Mouse (Mus musculus): ENCODE measurements at regions not wholly inside any gene's neighbourhood (a gene's known extent, or its start where the extent isn't known, plus 50 kb on each side); places are given as distances from the start of the nearest gene placed in this dataset.

GRCm38 (mm10) chr1:88957061-88957460 lies 113.2 kb upstream of the Sh3bp4 start:
- ATAC-seq (replicated peaks; ENCODE audit: poor library complexity) = no peak

GRCm38 (mm10) chr1:88959715-88960114 lies 110.5 kb upstream of the Sh3bp4 start:
- no peak for ATAC-seq (replicated peaks; ENCODE audit: poor library complexity)

- ATAC-seq (replicated peaks; ENCODE audit: poor library complexity) = no peak
Measured at GRCm38 (mm10) chr1:88960142-88960541, 110.1 kb upstream of the Sh3bp4 start.

GRCm38 (mm10) chr1:88964045-88964747 lies 106.0 kb upstream of the Sh3bp4 start:
- ATAC-seq (replicated peaks; ENCODE audit: poor library complexity) = no peak

DNA sequence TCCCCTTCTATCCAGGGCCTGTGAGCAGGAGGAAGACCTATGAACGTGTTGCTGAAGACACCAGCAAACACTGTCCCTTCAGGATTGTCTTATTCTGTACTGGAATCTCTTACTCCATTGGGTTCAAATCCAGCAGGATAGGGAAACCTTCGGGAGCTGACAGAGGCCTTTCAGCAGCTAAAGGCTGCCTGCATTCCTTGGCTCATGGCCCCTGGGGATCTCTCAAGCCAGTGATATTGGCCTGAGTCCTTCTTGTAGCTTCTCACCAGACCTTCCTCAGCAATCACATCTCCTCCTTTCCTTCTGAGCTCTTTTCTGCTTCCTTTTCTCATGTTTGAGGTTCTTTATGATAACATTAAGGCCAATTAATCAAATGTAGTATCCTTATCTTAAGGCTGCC lies 103.8 kb upstream of the Sh3bp4 start:
- no peak for ATAC-seq (replicated peaks; ENCODE audit: poor library complexity)

DNA sequence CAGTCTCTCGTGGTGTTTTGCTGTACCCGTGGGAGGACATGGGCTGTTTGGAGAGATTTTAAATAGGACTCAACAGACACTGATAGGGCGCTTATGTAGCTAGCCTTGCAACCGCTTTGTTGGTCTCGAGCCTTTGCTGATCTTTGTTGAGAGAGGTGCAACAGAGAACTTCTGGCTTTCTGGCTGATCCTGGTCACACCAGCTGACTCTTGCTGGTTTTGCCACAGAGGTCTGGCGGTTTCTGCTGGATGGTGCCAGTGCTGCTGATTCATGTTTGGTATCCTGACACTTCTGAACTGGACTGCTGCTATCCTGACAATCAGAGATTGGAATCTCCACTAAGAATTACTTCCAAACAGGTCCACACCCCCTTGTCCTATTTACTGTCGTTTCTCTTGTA lies 102.1 kb upstream of the Sh3bp4 start:
- no peak for ATAC-seq (replicated peaks; ENCODE audit: poor library complexity)

GRCm38 (mm10) chr1:88969016-88969415 lies 101.2 kb upstream of the Sh3bp4 start:
- no peak for ATAC-seq (replicated peaks; ENCODE audit: poor library complexity)

DNA sequence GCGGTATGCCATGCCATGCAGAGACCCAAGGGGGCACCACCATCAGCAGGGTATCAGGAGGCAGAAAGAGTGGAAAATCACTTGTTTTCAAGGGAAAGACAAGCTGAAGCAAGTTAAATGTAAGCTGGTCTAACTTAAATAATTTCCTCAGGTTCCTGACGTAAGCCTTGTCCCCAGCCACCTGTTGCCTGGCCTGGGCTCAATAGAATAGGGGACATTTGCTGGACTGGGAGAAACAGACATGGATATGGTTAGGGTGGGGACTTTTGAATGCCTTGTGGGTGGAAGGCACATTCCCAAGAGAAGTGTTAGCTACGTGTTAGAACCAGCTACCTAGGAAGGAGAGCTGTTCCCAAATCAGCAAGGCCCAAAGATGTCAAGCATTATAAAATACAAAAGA lies 100.6 kb upstream of the Sh3bp4 start:
- no peak for ATAC-seq (replicated peaks; ENCODE audit: poor library complexity)

- no peak for ATAC-seq (replicated peaks; ENCODE audit: poor library complexity)
Measured at GRCm38 (mm10) chr1:88976101-88976500, 94.1 kb upstream of the Sh3bp4 start.

GRCm38 (mm10) chr1:88988011-88988695 lies 82.1 kb upstream of the Sh3bp4 start:
- no peak for ATAC-seq (replicated peaks; ENCODE audit: poor library complexity)

DNA sequence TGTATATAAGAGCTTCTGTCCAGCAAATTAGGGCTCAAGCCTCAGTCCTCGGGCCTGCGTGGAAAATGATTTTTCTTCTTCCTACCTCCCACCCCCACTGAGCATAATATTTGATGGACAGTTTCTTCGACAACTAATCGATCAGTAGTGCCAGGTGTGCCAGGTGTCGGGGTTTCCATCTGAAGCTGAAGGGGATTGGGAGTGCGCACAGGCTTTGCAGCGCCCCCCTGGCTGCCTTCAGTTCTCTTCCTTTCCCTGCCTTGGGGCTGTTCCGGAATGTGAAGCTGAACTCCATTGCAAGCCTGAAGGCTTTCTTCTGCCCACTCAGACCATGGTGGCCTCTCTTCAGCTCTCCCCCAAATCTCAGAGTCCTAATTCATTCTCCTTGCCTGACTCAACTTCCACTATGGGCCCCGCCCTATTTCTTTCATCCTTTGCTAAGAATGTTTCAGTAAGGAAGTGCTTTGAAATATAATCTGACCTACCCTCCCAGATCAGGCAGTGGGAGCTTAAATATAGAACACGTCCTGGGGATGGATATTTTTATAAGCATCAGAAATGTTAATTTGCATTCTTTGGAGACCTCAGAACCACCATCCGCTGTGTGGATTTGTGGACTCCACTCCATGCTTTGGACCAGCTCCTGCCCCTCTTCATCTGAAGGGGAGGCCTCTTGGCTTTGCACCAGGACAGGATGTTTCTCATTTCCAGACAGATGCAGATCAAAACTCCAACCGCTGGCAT lies 75.5 kb upstream of the Sh3bp4 start:
- ATAC-seq (replicated peaks; ENCODE audit: poor library complexity) = no peak

DNA sequence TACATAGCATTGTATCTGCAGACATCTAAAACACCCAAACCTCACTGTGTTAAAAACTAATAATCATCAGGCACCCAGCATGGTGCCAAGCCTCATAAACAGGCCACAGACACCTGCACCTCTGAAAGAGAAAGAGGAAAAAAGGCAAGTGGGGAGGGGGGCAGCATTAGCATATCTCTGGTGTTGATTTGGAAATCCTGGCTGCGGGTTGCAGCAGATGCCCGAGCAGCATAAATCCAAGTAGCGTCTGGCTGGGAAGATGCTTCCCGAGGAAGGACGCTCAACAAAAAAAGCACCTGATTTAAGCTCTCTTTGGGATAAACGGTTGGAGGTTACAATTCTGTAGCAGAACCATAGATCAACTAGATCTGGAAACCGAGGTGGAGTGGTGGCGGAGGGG lies 74.3 kb upstream of the Sh3bp4 start:
- no peak for ATAC-seq (replicated peaks; ENCODE audit: poor library complexity)

DNA sequence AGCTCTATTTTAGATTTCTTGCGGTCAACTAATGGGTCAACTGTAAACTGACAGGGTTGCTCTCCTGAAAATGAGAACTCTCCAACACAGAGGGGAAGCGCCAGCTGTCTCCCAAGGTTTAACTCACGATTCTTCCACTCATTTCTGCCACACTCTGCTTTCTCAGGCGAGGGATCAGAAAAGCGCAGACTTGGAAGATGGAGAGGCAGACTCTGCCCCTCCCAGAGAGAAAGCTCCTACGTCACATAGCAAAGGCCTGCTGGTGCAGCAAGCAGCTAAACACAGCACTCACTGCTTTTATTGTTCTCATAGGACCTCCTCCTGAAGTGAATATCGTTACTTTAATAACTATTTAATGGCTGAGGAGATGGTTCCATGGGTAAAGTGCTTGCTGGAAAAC lies 73.6 kb upstream of the Sh3bp4 start:
- ATAC-seq (replicated peaks; ENCODE audit: poor library complexity) = no peak

DNA sequence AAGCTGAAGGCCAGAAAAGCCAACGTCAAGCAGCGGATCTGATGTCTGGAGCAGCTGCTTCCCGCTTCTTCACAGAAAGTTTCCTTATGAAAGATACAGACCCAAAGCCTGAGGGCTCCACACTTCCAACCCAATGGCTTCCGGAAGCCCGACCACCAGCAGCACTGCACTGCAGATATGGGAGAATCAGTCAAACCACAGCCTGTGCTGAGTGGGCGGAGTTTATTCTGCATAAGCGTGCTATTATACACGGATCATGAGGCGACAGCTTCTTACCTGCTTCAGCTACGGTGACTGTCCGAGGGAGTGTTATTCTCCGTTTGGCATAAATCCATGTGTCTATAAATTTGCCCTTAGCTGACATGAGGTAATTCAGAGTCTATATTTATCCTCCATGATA lies 72.4 kb upstream of the Sh3bp4 start:
- no peak for ATAC-seq (replicated peaks; ENCODE audit: poor library complexity)

- ATAC-seq (replicated peaks; ENCODE audit: poor library complexity) = no peak
Measured at GRCm38 (mm10) chr1:89002326-89002725, 67.9 kb upstream of the Sh3bp4 start.

GRCm38 (mm10) chr1:89003752-89004151 lies 66.5 kb upstream of the Sh3bp4 start:
- no peak for ATAC-seq (replicated peaks; ENCODE audit: poor library complexity)

- no peak for ATAC-seq (replicated peaks; ENCODE audit: poor library complexity)
Measured at GRCm38 (mm10) chr1:89007476-89007875, 62.7 kb upstream of the Sh3bp4 start.

DNA sequence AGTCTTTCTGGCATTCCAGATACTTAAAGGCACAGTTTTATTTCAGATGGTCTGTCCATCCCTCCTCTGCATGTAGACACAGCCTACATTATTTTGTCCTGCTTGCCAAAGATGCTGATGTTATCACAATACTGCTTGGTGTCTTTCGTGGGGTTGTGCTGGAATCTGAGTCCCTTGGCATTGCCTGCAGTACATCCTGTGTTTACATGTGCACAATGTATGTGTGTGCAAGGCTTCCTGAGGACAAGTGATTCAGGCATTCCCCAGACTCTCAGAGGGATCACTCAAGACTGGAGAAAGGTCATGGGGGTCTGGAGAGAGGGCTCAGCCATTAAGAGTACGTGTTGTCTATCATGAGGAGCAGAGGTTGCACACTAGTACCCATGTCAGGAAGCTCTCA lies 60.0 kb upstream of the Sh3bp4 start:
- no peak for ATAC-seq (replicated peaks; ENCODE audit: poor library complexity)

DNA sequence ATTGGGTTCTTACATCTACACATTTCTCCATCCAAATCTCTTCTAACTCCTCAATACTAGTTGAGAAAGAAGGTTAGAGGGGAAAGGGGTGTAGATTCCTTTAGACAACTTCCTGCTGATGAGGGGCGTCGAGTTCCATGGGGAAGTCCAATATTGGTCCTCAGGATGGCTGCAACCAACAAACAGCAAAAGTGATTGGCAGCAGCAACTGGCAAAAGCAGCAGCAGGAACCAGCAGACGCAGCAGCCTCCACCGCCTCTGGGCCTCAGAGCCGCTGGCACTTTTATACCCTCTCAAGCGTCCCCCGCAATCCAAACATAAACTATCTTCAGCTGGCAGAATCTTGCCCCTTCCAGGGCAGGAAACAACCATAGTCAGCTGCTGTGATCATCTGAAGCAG lies 58.8 kb upstream of the Sh3bp4 start:
- ATAC-seq (replicated peaks; ENCODE audit: poor library complexity) = no peak

- peak; percentile 65 for ATAC-seq (replicated peaks; ENCODE audit: poor library complexity)
Measured at GRCm38 (mm10) chr1:89015385-89015784, 54.8 kb upstream of the Sh3bp4 start.

DNA sequence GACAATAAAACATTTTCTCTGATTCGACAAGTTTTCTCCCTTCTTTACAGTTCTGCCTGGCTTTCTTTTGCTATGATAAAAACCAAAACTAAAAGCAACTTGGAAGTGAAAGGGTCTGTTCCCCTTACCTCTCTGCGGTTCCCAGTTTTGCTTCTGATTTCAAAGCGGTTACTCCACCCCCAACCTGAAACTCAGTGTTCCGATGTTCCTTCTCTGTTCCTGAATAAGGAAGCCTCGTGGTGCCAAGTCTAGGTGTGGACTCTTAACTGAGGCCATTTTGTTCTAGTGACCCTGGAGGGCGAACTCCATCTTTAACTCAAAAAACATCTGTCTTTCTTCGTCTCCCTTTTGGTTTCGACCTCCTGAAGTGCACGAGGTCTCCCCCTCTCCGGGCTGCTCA lies 54.4 kb upstream of the Sh3bp4 start:
- ATAC-seq (replicated peaks; ENCODE audit: poor library complexity) = peak; percentile 89

- no peak for ATAC-seq (replicated peaks; ENCODE audit: poor library complexity)
Measured at GRCm38 (mm10) chr1:89019778-89020373, 50.3 kb upstream of the Sh3bp4 start.

Measured in megakaryocyte progenitor cell, adult 5-6 weeks (primary cell).